Mouse (Mus musculus) intestine, postnatal 0 days (tissue): ENCODE data around the gene Cpxm1. TPM values are rescaled to one million over a fixed set of nuclear protein-coding genes. Genes with fewer than 3 reads are reported as not detected.
"Not testable (repeated sequence)": the region's sequence is repeated elsewhere in the genome, so short reads cannot be mapped to it uniquely, and the experiment has no call there.

Source experiments
- ATAC-seq: fragments of 200-750 bp; cut with Nextera tagmentation; 2 replicates; pipeline ENCODE4 v1.8.0; 2017; ENCODE audit warnings: mild to moderate bottlenecking, moderate TSS enrichment, moderate library complexity
- H3K27ac ChIP-seq: fragments of 300-500 bp; sonication (generic); 2 replicates; pipeline ENCODE4 v1.5.1; 2014; ENCODE audit warnings: mild to moderate bottlenecking, low read depth, low read length, moderate library complexity
- H3K27me3 ChIP-seq: fragments of 300-500 bp; sonication (generic); replicated peaks from 2 replicates; pipeline ENCODE4 v1.6.1; 2014; ENCODE audit warnings: low read length, mixed read lengths; ENCODE audit not compliant: control insufficient read depth, insufficient read depth
- H3K36me3 ChIP-seq: fragments of 300-500 bp; sonication (generic); 2 replicates; pipeline ENCODE4 v1.6.1; 2014; ENCODE audit warnings: mild to moderate bottlenecking, moderate library complexity; ENCODE audit not compliant: control insufficient read depth, insufficient read depth
- H3K4me1 ChIP-seq: fragments of 300-500 bp; sonication (generic); replicated peaks from 2 replicates; pipeline ENCODE4 v1.6.1; 2014; ENCODE audit warnings: antibody characterized with exemption, low read length, mixed read lengths; ENCODE audit not compliant: control insufficient read depth, insufficient read depth
- H3K4me2 ChIP-seq: fragments of 300-500 bp; sonication (generic); replicated peaks from 2 replicates; pipeline ENCODE4 v1.6.1; 2014; ENCODE audit warnings: low read depth, mild to moderate bottlenecking, moderate library complexity
- H3K4me3 ChIP-seq: fragments of 300-500 bp; sonication (generic); 2 replicates; pipeline ENCODE4 v1.5.1; 2014; ENCODE audit warnings: low read depth, low read length
- H3K9ac ChIP-seq: fragments of 300-500 bp; sonication (generic); 2 replicates; pipeline ENCODE4 v1.6.1; 2014; ENCODE audit warnings: mild to moderate bottlenecking, low read depth, low read length
- H3K9me3 ChIP-seq: fragments of 300-500 bp; sonication (generic); 2 replicates; pipeline ENCODE4 v1.6.1; 2016; ENCODE audit warnings: mixed run types; ENCODE audit not compliant: control insufficient read depth
- CTCF ChIP-seq: sonication (generic); IDR thresholded peaks from 2 replicates; pipeline ENCODE4 v1.5.1; 2016; ENCODE audit warnings: low read depth, mild to moderate bottlenecking, control low read depth, antibody characterized with exemption, moderate library complexity
- WGBS: fragments of 180-500 bp; shearing (Covaris S2); extraction: QIAGEN DNeasy Blood & Tissue Kit; methylation state at CpG from one replicate; pipeline ENCODE4 v1.1.7; 2014; 5-methylcytosine and 5-hydroxymethylcytosine counted together
- polyA plus RNA-seq: library from polyadenylated mRNA; unstranded; fragments of >200 nt; fragmentation: Nextera tagmentation; extraction: Ambion mirVana; gene quantifications from 2 replicates; pipeline ENCODE4 v1.2.1, GENCODE M21; 2015

Gene Cpxm1
- polyA plus RNA-seq, 1 experiment from 2014 or later = 7.8 TPM

DNA sequence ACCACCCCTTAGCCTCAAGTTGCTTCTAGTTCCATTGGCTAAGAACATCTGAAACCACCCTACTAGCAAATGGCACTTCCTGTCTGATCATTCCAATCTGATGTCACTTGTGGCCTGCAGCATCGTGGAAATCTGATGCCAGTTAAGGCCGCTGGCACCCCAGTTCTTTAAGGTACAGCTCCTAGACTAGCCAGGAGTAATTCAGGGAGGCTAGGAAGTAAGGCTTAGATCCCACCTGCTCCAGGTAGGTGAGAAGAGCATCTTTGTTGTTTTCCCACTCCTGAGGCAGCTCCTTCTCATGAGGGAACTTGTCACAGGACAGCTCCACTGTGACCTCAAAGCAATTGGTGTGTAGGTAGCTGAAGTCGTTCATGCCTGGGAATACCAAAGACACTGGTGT lies 4.5 kb downstream of the Cpxm1 start:
- Histone ChIP-seq H3K27me3 (peaks cover under 1% of the 10 kb centered on the region; the same call in 1 of the 2 replicates), H3K9me3 (no peaks in the 10 kb centered on the region), H3K36me3 (no peaks in the 10 kb centered on the region; the same call in 1 of the 2 replicates), H3K4me2 (no peak overlapping the region), H3K4me1 (no peaks in the 10 kb centered on the region; the same call in 1 of the 2 replicates), H3K27ac (no peak overlapping the region), H3K9ac (no peak overlapping the region), H3K4me3 (no peak overlapping the region)
- ATAC-seq = no peak
- whole genome bisulfite sequencing = 91% methylated on average over 3 of the region's 3 CpGs
- no peak for TF ChIP-seq CTCF

DNA sequence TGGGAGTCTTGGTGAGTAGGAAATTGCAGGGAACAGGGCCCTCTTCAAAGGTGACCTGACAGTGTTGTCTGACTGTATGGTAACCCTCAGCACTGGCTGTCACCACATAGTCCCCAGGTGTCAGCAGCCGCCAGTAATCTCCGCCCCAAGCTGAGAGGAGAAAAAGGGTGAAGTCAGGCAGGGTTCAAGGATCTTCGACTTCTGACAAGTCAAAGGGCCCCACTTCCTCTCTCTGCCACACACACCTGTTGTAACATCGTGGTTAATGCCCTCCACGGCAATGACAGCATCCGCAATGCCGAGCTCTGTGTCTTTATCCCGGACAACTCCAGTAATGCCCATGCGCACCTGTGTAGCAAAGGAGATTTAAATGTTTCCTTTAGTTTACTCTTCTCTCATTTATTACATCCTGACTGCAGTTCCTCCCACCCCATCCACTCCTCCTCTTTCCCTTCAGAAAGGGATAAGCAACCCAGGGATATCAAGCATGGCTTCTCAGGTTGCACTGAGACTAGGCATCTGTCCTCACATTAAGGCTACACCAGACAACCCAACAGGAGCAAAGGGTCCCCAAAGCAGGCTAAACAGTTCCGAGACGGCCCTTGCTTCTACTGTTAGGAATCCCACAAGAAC lies 6.3 kb downstream of the Cpxm1 start:
- no peak overlapping the region for H3K9ac ChIP-seq
- 72% methylated on average over 11 of the region's 11 CpGs for WGBS
- no peaks in the 10 kb centered on the region for H3K9me3 ChIP-seq
- no peak overlapping the region for H3K27ac ChIP-seq
- H3K4me3 ChIP-seq = no peak overlapping the region
- ATAC-seq = no peak
- no peaks in the 10 kb centered on the region; the same call in 1 of the 2 replicates for H3K36me3 ChIP-seq
- H3K4me1 ChIP-seq = no peaks in the 10 kb centered on the region
- no peak overlapping the region for H3K4me2 ChIP-seq
- no peaks in the 10 kb centered on the region; the same call in 1 of the 2 replicates for H3K27me3 ChIP-seq
- TF ChIP-seq CTCF = no peak

GRCm38 (mm10) chr2:130388796-130389195 lies 8.6 kb downstream of the Cpxm1 start:
- peak; percentile 66 for TF ChIP-seq CTCF
- Histone ChIP-seq H3K27me3 (no peaks in the 10 kb centered on the region), H3K27ac (no peak overlapping the region), H3K4me1 (no peaks in the 10 kb centered on the region), H3K9ac (no peak overlapping the region), H3K9me3 (no peaks in the 10 kb centered on the region), H3K4me2 (no peak overlapping the region), H3K36me3 (no peaks in the 10 kb centered on the region), H3K4me3 (no peak overlapping the region)
- WGBS = 83% methylated on average over 2 of the region's 2 CpGs
- no peak for ATAC-seq

DNA sequence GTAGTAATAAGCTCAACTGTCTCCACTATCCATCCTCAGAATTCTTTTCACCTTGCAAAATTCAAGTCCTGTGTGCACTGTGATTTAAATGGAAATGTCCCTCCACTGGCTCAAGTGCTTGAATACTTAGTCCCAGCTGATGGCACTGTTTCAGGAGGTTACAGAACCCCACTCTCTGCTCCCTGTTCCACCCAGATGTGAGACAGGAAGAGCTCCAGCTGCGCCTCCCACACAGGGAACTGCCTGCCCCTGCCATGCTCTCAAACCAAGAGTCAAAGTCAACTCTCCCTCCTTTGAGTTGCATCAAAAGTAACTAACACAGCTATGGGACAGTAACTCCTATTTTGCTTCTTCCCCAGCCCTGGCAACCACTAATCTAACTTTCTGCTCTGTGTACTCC lies 11.2 kb downstream of the Cpxm1 start:
- no peak overlapping the region for H3K27ac ChIP-seq
- H3K9me3 ChIP-seq = no peaks in the 10 kb centered on the region
- H3K4me2 ChIP-seq = no peak overlapping the region
- 52% methylated on average over 1 of the region's 1 CpGs for WGBS
- ATAC-seq = no peak
- H3K4me3 ChIP-seq = no peak overlapping the region
- H3K27me3 ChIP-seq = no peaks in the 10 kb centered on the region
- H3K4me1 ChIP-seq = no peaks in the 10 kb centered on the region
- no peak overlapping the region for H3K9ac ChIP-seq
- H3K36me3 ChIP-seq = no peaks in the 10 kb centered on the region
- TF ChIP-seq CTCF = no peak

GRCm38 (mm10) chr2:130383895-130384294 lies 13.5 kb downstream of the Cpxm1 start:
- H3K4me3 ChIP-seq = no peak overlapping the region
- H3K9ac ChIP-seq = no peak overlapping the region
- H3K9me3 ChIP-seq = no peaks in the 10 kb centered on the region
- no peaks in the 10 kb centered on the region for H3K36me3 ChIP-seq
- ATAC-seq = no peak
- no peaks in the 10 kb centered on the region for H3K27me3 ChIP-seq
- TF ChIP-seq CTCF = no peak
- no peaks in the 10 kb centered on the region for H3K4me1 ChIP-seq
- no peak overlapping the region for H3K27ac ChIP-seq
- no peak overlapping the region for H3K4me2 ChIP-seq
- 58% methylated on average over 6 of the region's 6 CpGs for WGBS

GRCm38 (mm10) chr2:130383205-130383604 lies 14.2 kb downstream of the Cpxm1 start:
- no peak overlapping the region for H3K9ac ChIP-seq
- no peaks in the 10 kb centered on the region for H3K4me1 ChIP-seq
- no peak for ATAC-seq
- H3K4me3 ChIP-seq = no peak overlapping the region
- 55% methylated on average over 3 of the region's 3 CpGs for WGBS
- H3K4me2 ChIP-seq = no peak overlapping the region
- TF ChIP-seq CTCF = no peak
- H3K27me3 ChIP-seq = no peaks in the 10 kb centered on the region
- no peak overlapping the region for H3K27ac ChIP-seq
- H3K36me3 ChIP-seq = no peaks in the 10 kb centered on the region
- H3K9me3 ChIP-seq = no peaks in the 10 kb centered on the region

GRCm38 (mm10) chr2:130374951-130375350 lies 22.4 kb downstream of the Cpxm1 start:
- Histone ChIP-seq H3K9ac (no peak overlapping the region), H3K27me3 (no peaks in the 10 kb centered on the region), H3K27ac (no peak overlapping the region), H3K36me3 (no peaks in the 10 kb centered on the region), H3K4me1 (no peaks in the 10 kb centered on the region), H3K4me2 (no peak overlapping the region), H3K9me3 (no peaks in the 10 kb centered on the region), H3K4me3 (no peak overlapping the region)
- TF ChIP-seq CTCF = no peak
- no peak for ATAC-seq
- WGBS = 80% methylated on average over 4 of the region's 4 CpGs

DNA sequence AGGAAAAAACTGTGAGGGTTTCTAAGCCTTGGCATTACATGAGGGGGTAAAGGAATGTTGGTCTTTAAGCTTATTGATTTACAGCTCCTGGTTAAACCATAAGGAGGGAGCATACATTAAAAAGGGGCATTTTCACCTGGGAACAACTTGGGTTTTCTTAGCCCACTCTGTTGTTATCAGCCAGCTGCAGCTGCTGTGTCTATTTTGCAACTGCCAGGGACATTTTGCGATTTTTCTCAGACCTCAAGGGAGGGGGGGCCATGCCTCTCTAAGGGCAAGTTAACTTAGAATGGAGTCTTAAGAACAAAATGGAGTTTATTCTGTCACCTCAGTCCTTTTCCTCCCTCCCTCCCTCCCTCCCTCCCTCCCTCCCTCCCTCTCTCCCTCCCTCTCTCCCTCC lies 24.3 kb downstream of the Cpxm1 start:
- H3K9me3 ChIP-seq, H3K27ac ChIP-seq, H3K36me3 ChIP-seq, H3K4me2 ChIP-seq, H3K4me3 ChIP-seq, H3K9ac ChIP-seq, H3K4me1 ChIP-seq, ATAC-seq, H3K27me3 ChIP-seq: not testable (repeated sequence)
- 15% methylated on average over 1 of the region's 1 CpGs for WGBS
